Mouse (Mus musculus) E14TG2a.4 (cell line): ENCODE measurements around the gene Sema7a.

Experiments used
- H3K27me3 ChIP-seq: 2 replicates; pipeline ENCODE4 v1.6.1; 2014; ENCODE audit warnings: low read length, control low read depth; ENCODE audit not compliant: insufficient read depth
- H3K36me3 ChIP-seq: 2 replicates; pipeline ENCODE4 v1.6.1; 2014; ENCODE audit warnings: low read length, control low read depth; ENCODE audit not compliant: insufficient read depth
- H3K4me1 ChIP-seq: replicated peaks from 2 replicates; pipeline ENCODE4 v1.6.1; 2014; ENCODE audit warnings: low read depth, low read length, control low read depth
- H3K4me3 ChIP-seq: replicated peaks from 2 replicates; pipeline ENCODE4 v1.5.1; 2014; ENCODE audit warnings: mild to moderate bottlenecking, low read length
- H3K9me3 ChIP-seq: 2 replicates; pipeline ENCODE4 v1.6.1; 2014; ENCODE audit warnings: low read length, control low read depth
- CTCF ChIP-seq: conservative IDR thresholded peaks from 2 replicates; pipeline ENCODE4 v1.5.1; 2014; ENCODE audit warnings: low read length
- NANOG ChIP-seq: IDR thresholded peaks from 2 replicates; pipeline ENCODE4 v1.6.1; 2014; ENCODE audit warnings: borderline replicate concordance, low read length, mixed read lengths
- POU5F1 ChIP-seq: IDR thresholded peaks from 2 replicates; pipeline ENCODE4 v1.6.1; 2014; ENCODE audit warnings: low read length, borderline replicate concordance

The Sema7a gene

GRCm38 (mm10) chr9:57951993-57952392, 12.1 kb downstream of the Sema7a start:
- H3K36me3 ChIP-seq, result no peaks in the 10 kb centered on the region
- no peak for TF ChIP-seq CTCF
- TF ChIP-seq POU5F1, result no peak
- TF ChIP-seq NANOG, result no peak

GRCm38 (mm10) chr9:57954962-57955744, 15.2 kb downstream of the Sema7a start:
- Histone ChIP-seq H3K9me3 (no peaks in the 10 kb centered on the region), H3K36me3 (no peaks in the 10 kb centered on the region), H3K27me3 (peaks cover 39% of the 10 kb centered on the region), H3K4me1 (peaks cover 18% of the 10 kb centered on the region), H3K4me3 (no peak overlapping the region)
- TF ChIP-seq CTCF, result no peak
- no peak for TF ChIP-seq POU5F1
- TF ChIP-seq NANOG, result no peak

More at GRCm38 (mm10) chr9:57951993-57952392, 12.1 kb downstream of the Sema7a start:
- peaks cover 12% of the 10 kb centered on the region for H3K4me1 ChIP-seq
- no peaks in the 10 kb centered on the region for H3K9me3 ChIP-seq
- peaks cover 60% of the 10 kb centered on the region for H3K27me3 ChIP-seq
- H3K4me3 ChIP-seq, result no peak overlapping the region

GRCm38 (mm10) chr9:57955764-57956163, 15.9 kb downstream of the Sema7a start:
- TF ChIP-seq POU5F1, result no peak
- Histone ChIP-seq H3K36me3 (no peaks in the 10 kb centered on the region), H3K4me3 (no peak overlapping the region), H3K9me3 (no peaks in the 10 kb centered on the region), H3K4me1 (peaks cover 18% of the 10 kb centered on the region), H3K27me3 (peaks cover 40% of the 10 kb centered on the region)

GRCm38 (mm10) chr9:57956196-57956837, 16.4 kb downstream of the Sema7a start:
- Histone ChIP-seq H3K27me3 (peaks cover 40% of the 10 kb centered on the region), H3K4me3 (no peak overlapping the region), H3K36me3 (no peaks in the 10 kb centered on the region), H3K4me1 (peaks cover 18% of the 10 kb centered on the region), H3K9me3 (no peaks in the 10 kb centered on the region)
- TF ChIP-seq CTCF (no peak), NANOG (no peak), POU5F1 (no peak)

GRCm38 (mm10) chr9:57956838-57957236, 16.9 kb downstream of the Sema7a start:
- Histone ChIP-seq H3K36me3 (no peaks in the 10 kb centered on the region), H3K27me3 (peaks cover 37% of the 10 kb centered on the region), H3K4me3 (no peak overlapping the region), H3K4me1 (peaks cover 23% of the 10 kb centered on the region), H3K9me3 (no peaks in the 10 kb centered on the region)
- TF ChIP-seq CTCF (no peak), POU5F1 (no peak), NANOG (no peak)

- TF ChIP-seq POU5F1 (no peak), NANOG (no peak), CTCF (no peak)
- Histone ChIP-seq H3K9me3 (no peaks in the 10 kb centered on the region), H3K4me1 (peaks cover 30% of the 10 kb centered on the region)
These were observed 18.7 kb downstream of the Sema7a start for GRCm38 (mm10) chr9:57958615-57959014.

GRCm38 (mm10) chr9:57959399-57959798, 19.5 kb downstream of the Sema7a start:
- Histone ChIP-seq H3K27me3 (peaks cover 23% of the 10 kb centered on the region), H3K9me3 (no peaks in the 10 kb centered on the region), H3K4me1 (peaks cover 30% of the 10 kb centered on the region), H3K36me3 (no peaks in the 10 kb centered on the region), H3K4me3 (no peak overlapping the region)
- TF ChIP-seq NANOG (no peak), CTCF (no peak), POU5F1 (no peak)

More at GRCm38 (mm10) chr9:57958615-57959014, 18.7 kb downstream of the Sema7a start:
- peaks cover 25% of the 10 kb centered on the region for H3K27me3 ChIP-seq
- H3K36me3 ChIP-seq, result no peaks in the 10 kb centered on the region
- H3K4me3 ChIP-seq, result no peak overlapping the region

- TF ChIP-seq CTCF, result no peak
- no peak for TF ChIP-seq POU5F1
- TF ChIP-seq NANOG, result no peak
- Histone ChIP-seq H3K4me3 (peak overlapping the region; percentile 48), H3K4me1 (peaks cover 36% of the 10 kb centered on the region), H3K9me3 (no peaks in the 10 kb centered on the region), H3K36me3 (no peaks in the 10 kb centered on the region), H3K27me3 (peaks cover 29% of the 10 kb centered on the region)
These were observed 20.3 kb downstream of the Sema7a start for GRCm38 (mm10) chr9:57959886-57960866.
